Mouse (Mus musculus) MEL (cell line): ENCODE results near the gene Angptl7.

Experiments used
- CTCF ChIP-seq, 3 experiments: IDR thresholded peaks in 2 of 3; conservative IDR thresholded peaks in 1 of 3; 2 replicates each; pipeline ENCODE4 v1.5.1; 2011 to 2012; ENCODE audit warnings: low read length in 3 of 3, low read depth in 2 of 3, mild to moderate bottlenecking in 2 of 3, improper control_type of control experiment in 1 of 3, inconsistent platforms in 1 of 3, mixed read lengths in 1 of 3, moderate library complexity in 1 of 3; ENCODE audit not compliant: control insufficient read depth in 1 of 3, insufficient read depth in 1 of 3, poor library complexity in 1 of 3, severe bottlenecking in 1 of 3
- E2F4 ChIP-seq: IDR thresholded peaks from 2 replicates; pipeline ENCODE4 v1.6.1; 2011; ENCODE audit warnings: low read depth, low read length, improper control_type of control experiment, borderline replicate concordance
- EP300 ChIP-seq, 2 experiments: IDR thresholded peaks; 2 replicates each; pipeline ENCODE4 v1.6.1; 2011; ENCODE audit warnings: improper control_type of control experiment in 2 of 2, low read length in 2 of 2, low read depth in 1 of 2, mild to moderate bottlenecking in 1 of 2
- GABPA ChIP-seq: IDR thresholded peaks from 2 replicates; pipeline ENCODE4 v1.6.1; 2012; ENCODE audit warnings: low read depth, mild to moderate bottlenecking, inconsistent platforms, low read length, improper control_type of control experiment, moderate library complexity
- GATA1 ChIP-seq: IDR thresholded peaks from 2 replicates; pipeline ENCODE4 v1.6.1; 2011; ENCODE audit warnings: low read depth, low read length, improper control_type of control experiment
- MAX ChIP-seq: IDR thresholded peaks from 2 replicates; pipeline ENCODE4 v1.6.1; 2011; ENCODE audit warnings: low read length, improper control_type of control experiment
- POLR2A ChIP-seq, 2 experiments: IDR thresholded peaks; 2 replicates each; pipeline ENCODE4 v1.6.1; 2011 to 2012; ENCODE audit warnings: low read length in 2 of 2, mild to moderate bottlenecking in 2 of 2, control low read depth in 1 of 2, improper control_type of control experiment in 1 of 2, low read depth in 1 of 2, moderate library complexity in 1 of 2; ENCODE audit not compliant: control insufficient read depth in 1 of 2, insufficient read depth in 1 of 2, poor library complexity in 1 of 2
- POLR2AphosphoS2 ChIP-seq: IDR thresholded peaks from 2 replicates; pipeline ENCODE4 v1.6.1; 2011; ENCODE audit warnings: low read length, improper control_type of control experiment
- RCOR1 ChIP-seq: IDR thresholded peaks from 2 replicates; pipeline ENCODE4 v1.6.1; 2012; ENCODE audit warnings: low read depth, mild to moderate bottlenecking, inconsistent platforms, low read length, improper control_type of control experiment
- USF1 ChIP-seq: IDR thresholded peaks from 2 replicates; pipeline ENCODE4 v1.6.1; 2014; ENCODE audit warnings: low read depth, mild to moderate bottlenecking, inconsistent platforms, low read length, improper control_type of control experiment, moderate library complexity
- ZMIZ1 ChIP-seq: IDR thresholded peaks from 2 replicates; pipeline ENCODE4 v1.6.1; 2012; ENCODE audit warnings: low read depth, mild to moderate bottlenecking, inconsistent platforms, low read length, improper control_type of control experiment, moderate library complexity

DNA sequence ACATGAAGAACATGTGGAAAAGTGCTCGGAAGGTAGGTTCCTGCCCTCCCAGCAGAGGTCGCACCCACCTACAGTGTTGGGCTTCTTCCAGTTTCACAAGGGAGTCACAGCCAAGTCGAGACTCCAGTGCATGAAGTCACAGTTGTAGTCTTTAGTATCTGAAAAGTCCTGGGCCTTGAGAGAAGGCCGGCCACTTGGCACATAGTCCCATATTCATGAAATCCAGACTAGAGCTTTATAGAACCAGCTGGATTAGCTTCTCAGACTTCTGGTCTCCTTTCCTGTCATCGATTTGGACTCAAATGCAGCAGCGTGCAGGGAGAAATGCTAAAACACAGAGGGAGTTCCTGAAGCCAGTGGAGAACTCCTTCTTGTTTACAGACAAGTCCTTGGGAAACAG is 30.5 kb upstream of the Angptl7 start:
- TF ChIP-seq CTCF (IDR thresholded peaks at IDR 0.05 in 2 of 3, conservative IDR thresholded peaks at IDR 0.05 in 1 of 3; ENCODE audit: control insufficient read depth in 1 of 3, insufficient read depth in 1 of 3, low read depth in 2 of 3, low read length in 3 of 3, poor library complexity in 1 of 3, severe bottlenecking in 1 of 3) (no peak), POLR2AphosphoS2 (no peak), RCOR1 (no peak), ZMIZ1 (no peak), POLR2A (IDR thresholded peaks at IDR 0.05; ENCODE audit: control insufficient read depth in 1 of 2, insufficient read depth in 1 of 2, low read depth in 1 of 2, low read length in 2 of 2, poor library complexity in 1 of 2) (no peak), GATA1 (no peak), USF1 (no peak), MAX (no peak), GABPA (no peak), EP300 (IDR thresholded peaks at IDR 0.05; ENCODE audit: low read depth in 1 of 2, low read length in 2 of 2) (no peak), E2F4 (no peak)
